Mouse (Mus musculus): Measurements from ENCODE around the gene Olfr1431.
"Not testable (repeated sequence)": the region's sequence is repeated elsewhere in the genome, so short reads cannot be mapped to it uniquely, and the experiment has no call there.

DNA sequence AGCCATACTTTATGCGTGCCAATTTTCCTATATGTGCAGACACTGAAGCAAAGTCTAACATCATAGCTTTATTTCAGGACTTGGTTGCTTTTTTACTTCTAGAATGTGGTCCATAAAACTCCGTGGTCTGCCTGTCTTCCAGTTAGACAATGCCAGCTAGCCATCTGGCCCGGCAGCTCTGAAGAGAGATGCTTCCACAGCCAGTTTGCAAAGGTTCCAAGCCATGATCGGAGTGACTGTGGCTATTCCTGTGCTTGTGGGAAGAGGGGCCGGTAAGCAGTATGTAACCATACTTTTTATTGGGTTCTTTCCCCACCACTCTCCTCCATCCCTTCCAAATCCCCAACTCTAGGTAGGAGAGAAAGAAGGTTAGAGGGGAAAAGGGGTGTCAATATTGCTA, 25.0 kb upstream of the Olfr1431 start:
- TF ChIP-seq CTCF (IDR thresholded peaks at IDR 0.05; ENCODE audit: borderline replicate concordance, extremely low read depth, insufficient read depth, insufficient read length); POLR2A (IDR thresholded peaks at IDR 0.05; ENCODE audit: borderline replicate concordance, extremely low read depth, insufficient read depth, insufficient read length, poor library complexity, severe bottlenecking): not testable (repeated sequence)

All from brain, embryonic 14.5 days (tissue).